Mouse (Mus musculus): ENCODE results near the gene Gucy2c. TPM values are rescaled to one million over a fixed set of nuclear protein-coding genes. Genes with fewer than 3 reads are reported as not detected.
"Not testable (repeated sequence)": the region's sequence is repeated elsewhere in the genome, so short reads cannot be mapped to it uniquely, and the experiment has no call there.

Gene Gucy2c
- total RNA-seq, 1 experiment: 0.09 TPM

DNA sequence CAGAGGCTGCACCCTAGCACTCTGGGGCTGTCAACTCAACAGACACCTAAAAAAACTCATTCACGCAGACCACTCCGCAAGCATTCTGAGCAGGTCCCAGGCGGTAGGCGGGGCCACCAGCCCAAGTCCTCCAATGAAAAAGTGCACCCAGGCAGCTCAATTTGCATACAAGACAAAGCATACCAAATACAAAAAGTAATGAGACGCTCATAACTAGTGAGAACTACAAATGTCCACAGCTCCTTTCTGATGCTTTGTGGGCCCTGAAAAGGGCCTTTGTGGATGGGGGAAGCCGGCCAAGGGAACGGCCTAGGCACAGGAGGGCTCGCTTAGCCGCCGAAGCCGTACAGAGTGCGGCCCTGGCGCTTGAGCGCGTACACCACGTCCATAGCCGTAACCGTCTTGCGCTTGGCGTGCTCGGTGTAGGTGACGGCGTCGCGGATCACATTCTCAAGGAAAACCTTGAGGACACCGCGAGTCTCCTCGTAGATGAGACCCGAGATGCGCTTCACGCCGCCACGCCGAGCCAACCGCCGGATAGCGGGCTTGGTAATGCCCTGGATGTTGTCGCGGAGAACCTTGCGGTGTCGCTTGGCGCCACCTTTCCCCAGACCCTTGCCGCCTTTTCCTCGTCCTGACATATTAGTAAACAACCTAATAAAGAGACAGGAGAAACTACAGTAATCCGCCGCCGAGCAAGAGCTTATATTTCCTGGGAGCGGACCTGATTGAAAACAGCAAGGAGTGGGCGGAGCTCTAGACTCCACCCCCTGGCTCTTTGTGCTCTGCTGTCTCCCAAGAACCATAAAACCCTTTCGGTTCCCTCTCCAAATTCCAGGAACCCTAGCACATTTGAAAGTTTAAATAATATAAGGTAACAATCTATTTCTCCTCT lies 22.4 kb upstream of the Gucy2c start, which contains the start of gene Hist4h4:
Hist4h4 (minus strand) TSS at position 677 of the 895 bp plus-strand sequence.
- no peaks in the 10 kb centered on the region for H3K9me3 ChIP-seq (ENCODE audit: control insufficient read depth, insufficient read depth, low read depth, low read length)

GRCm38 (mm10) chr6:136803093-136803738 lies 21.7 kb upstream of the Gucy2c start:
- no peak for DNase-seq (ENCODE audit: low read depth, low spot score)
- Histone ChIP-seq H3K4me1 (ENCODE audit: control insufficient read depth in 2 of 2, insufficient read depth in 2 of 2, low read length in 2 of 2, poor library complexity in 1 of 2) (peaks cover 4 to 5% of the 10 kb centered on the region in 2 experiments; a peak in 1 of 4 replicates), H3K27ac (ENCODE audit: insufficient read depth, low read depth, low read length, poor library complexity, severe bottlenecking) (no peak overlapping the region; the same call in 1 of the 2 replicates), H3K9me3 (ENCODE audit: control insufficient read depth, insufficient read depth, low read depth, low read length) (no peaks in the 10 kb centered on the region), H3K9ac (ENCODE audit: insufficient read depth, low read depth, low read length, poor library complexity, severe bottlenecking) (no peak overlapping the region; the same call in 1 of the 2 replicates), H3K36me3 (ENCODE audit: control insufficient read depth, insufficient read depth, low read length, poor library complexity, severe bottlenecking) (no peaks in the 10 kb centered on the region), H3K4me3 (ENCODE audit: insufficient read depth in 1 of 2, low read depth in 1 of 2, low read length in 2 of 2, poor library complexity in 1 of 2, severe bottlenecking in 1 of 2) (peak overlapping the region; percentile 2 to 62; a peak in 2 of 4 replicates)
- TF ChIP-seq CHD2 (IDR thresholded peaks at IDR 0.05; ENCODE audit: low read depth, low read length) (0 out of 2 replicates have a peak, but pooled peaks have one; percentile 29), ZNF384 (IDR thresholded peaks at IDR 0.05; ENCODE audit: low read depth, low read length) (no peak)
- in situ Hi-C loops (cut with MboI; ENCODE audit: low sequenced_read_pairs in 2 of 2, unreplicated experiment in 2 of 2): no loop called here

More for the DNA sequence above, 22.4 kb upstream of the Gucy2c start, which contains the start of gene Hist4h4:
- Histone ChIP-seq H3K4me3 (ENCODE audit: insufficient read depth in 1 of 2, low read depth in 1 of 2, low read length in 2 of 2, poor library complexity in 1 of 2, severe bottlenecking in 1 of 2) (peak within 1 kb of the TSS; percentile 62 to 79), H3K4me1 (ENCODE audit: control insufficient read depth in 2 of 2, insufficient read depth in 2 of 2, low read length in 2 of 2, poor library complexity in 1 of 2) (peaks cover 4 to 5% of the 10 kb centered on the region in 2 experiments; a peak in 1 of 4 replicates), H3K27ac (ENCODE audit: insufficient read depth, low read depth, low read length, poor library complexity, severe bottlenecking) (peak within 1 kb of the TSS; percentile 95), H3K36me3 (ENCODE audit: control insufficient read depth, insufficient read depth, low read length, poor library complexity, severe bottlenecking) (no peaks in the 10 kb centered on the region), H3K9ac (ENCODE audit: insufficient read depth, low read depth, low read length, poor library complexity, severe bottlenecking) (peak within 1 kb of the TSS; percentile 88)
- in situ Hi-C loops (cut with MboI; ENCODE audit: low sequenced_read_pairs in 2 of 2, unreplicated experiment in 2 of 2): no loop called here
- DNase-seq (ENCODE audit: low read depth, low spot score): peak; percentile 99
- TF ChIP-seq MAFK (IDR thresholded peaks at IDR 0.05; ENCODE audit: insufficient read depth, low read depth, low read length): no peak
- peak; percentile 72; the same call in 1 of the 2 replicates for TF ChIP-seq HCFC1 (IDR thresholded peaks at IDR 0.05; ENCODE audit: borderline replicate concordance, insufficient read depth, low read length)
- 0 out of 2 replicates have a peak, but pooled peaks have one; percentile 35 for TF ChIP-seq ZNF384 (IDR thresholded peaks at IDR 0.05; ENCODE audit: low read depth, low read length)
- TF ChIP-seq CHD2 (IDR thresholded peaks at IDR 0.05; ENCODE audit: low read depth, low read length): peak; percentile 10; the same call in 1 of the 2 replicates
- TF ChIP-seq ZC3H11A (IDR thresholded peaks at IDR 0.05; ENCODE audit: borderline replicate concordance, low read depth, low read length): no peak

DNA sequence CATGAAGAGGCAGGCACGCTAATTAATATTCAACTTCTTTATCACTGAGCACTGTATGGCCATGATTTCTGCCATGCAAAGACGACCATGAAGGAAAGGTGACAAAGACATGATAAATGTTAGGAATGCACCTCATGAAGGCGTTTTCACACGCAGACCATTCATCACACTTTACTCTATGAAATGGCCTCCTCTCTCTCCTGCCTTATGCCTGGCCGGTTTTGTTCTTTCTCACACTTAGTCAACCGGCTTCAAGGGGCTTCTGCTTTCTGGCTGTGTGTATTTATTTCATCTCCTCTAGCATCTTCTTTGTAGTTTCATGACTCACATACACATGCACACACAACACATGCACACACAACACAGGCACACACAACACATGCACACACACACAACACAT lies 19.7 kb upstream of the Gucy2c start:
- no peak for DNase-seq (ENCODE audit: low read depth, low spot score)
- 0 out of 4 replicates have a peak, but pooled peaks cover 0 to 4% of the 10 kb centered on the region in 2 experiments for H3K4me1 ChIP-seq (ENCODE audit: control insufficient read depth in 2 of 2, insufficient read depth in 2 of 2, low read length in 2 of 2, poor library complexity in 1 of 2)
- TF ChIP-seq CHD2 (IDR thresholded peaks at IDR 0.05; ENCODE audit: low read depth, low read length) (no peak), HCFC1 (IDR thresholded peaks at IDR 0.05; ENCODE audit: borderline replicate concordance, insufficient read depth, low read length) (no peak), ZNF384 (IDR thresholded peaks at IDR 0.05; ENCODE audit: low read depth, low read length) (no peak)
- no peaks in the 10 kb centered on the region for H3K36me3 ChIP-seq (ENCODE audit: control insufficient read depth, insufficient read depth, low read length, poor library complexity, severe bottlenecking)
- no peaks in the 10 kb centered on the region for H3K9me3 ChIP-seq (ENCODE audit: control insufficient read depth, insufficient read depth, low read depth, low read length)
- H3K4me3 ChIP-seq (ENCODE audit: insufficient read depth in 1 of 2, low read depth in 1 of 2, low read length in 2 of 2, poor library complexity in 1 of 2, severe bottlenecking in 1 of 2): no peak overlapping the region
- H3K9ac ChIP-seq (ENCODE audit: insufficient read depth, low read depth, low read length, poor library complexity, severe bottlenecking): no peak overlapping the region
- in situ Hi-C loops (cut with MboI; ENCODE audit: low sequenced_read_pairs in 2 of 2, unreplicated experiment in 2 of 2): no loop called here
- no peak overlapping the region for H3K27ac ChIP-seq (ENCODE audit: insufficient read depth, low read depth, low read length, poor library complexity, severe bottlenecking)

- no peak for DNase-seq (ENCODE audit: low read depth, low spot score)
- Histone ChIP-seq H3K9ac (ENCODE audit: insufficient read depth, low read depth, low read length, poor library complexity, severe bottlenecking) (no peak overlapping the region), H3K36me3 (ENCODE audit: control insufficient read depth, insufficient read depth, low read length, poor library complexity, severe bottlenecking) (no peaks in the 10 kb centered on the region), H3K27ac (ENCODE audit: insufficient read depth, low read depth, low read length, poor library complexity, severe bottlenecking) (no peak overlapping the region), H3K4me3 (ENCODE audit: insufficient read depth in 1 of 2, low read depth in 1 of 2, low read length in 2 of 2, poor library complexity in 1 of 2, severe bottlenecking in 1 of 2) (no peak overlapping the region), H3K9me3 (ENCODE audit: control insufficient read depth, insufficient read depth, low read depth, low read length) (no peaks in the 10 kb centered on the region), H3K4me1 (ENCODE audit: control insufficient read depth in 2 of 2, insufficient read depth in 2 of 2, low read length in 2 of 2, poor library complexity in 1 of 2) (0 out of 4 replicates have a peak, but pooled peaks cover 0 to 4% of the 10 kb centered on the region in 2 experiments)
- in situ Hi-C loops (cut with MboI; ENCODE audit: low sequenced_read_pairs in 2 of 2, unreplicated experiment in 2 of 2): no loop called here
- no peak for TF ChIP-seq ZNF384 (IDR thresholded peaks at IDR 0.05; ENCODE audit: low read depth, low read length)
- TF ChIP-seq CHD2 (IDR thresholded peaks at IDR 0.05; ENCODE audit: low read depth, low read length): no peak
- TF ChIP-seq HCFC1 (IDR thresholded peaks at IDR 0.05; ENCODE audit: borderline replicate concordance, insufficient read depth, low read length): no peak
- no peak for TF ChIP-seq MAFK (IDR thresholded peaks at IDR 0.05; ENCODE audit: insufficient read depth, low read depth, low read length)
- TF ChIP-seq ZC3H11A (IDR thresholded peaks at IDR 0.05; ENCODE audit: borderline replicate concordance, low read depth, low read length): no peak
These were observed 19.1 kb upstream of the Gucy2c start for GRCm38 (mm10) chr6:136800710-136801109.

GRCm38 (mm10) chr6:136797874-136798693 lies 16.5 kb upstream of the Gucy2c start:
- H3K9me3 ChIP-seq (ENCODE audit: control insufficient read depth, insufficient read depth, low read depth, low read length); H3K9ac ChIP-seq (ENCODE audit: insufficient read depth, low read depth, low read length, poor library complexity, severe bottlenecking); DNase-seq (ENCODE audit: low read depth, low spot score); H3K4me3 ChIP-seq (ENCODE audit: insufficient read depth in 1 of 2, low read depth in 1 of 2, low read length in 2 of 2, poor library complexity in 1 of 2, severe bottlenecking in 1 of 2); H3K27ac ChIP-seq (ENCODE audit: insufficient read depth, low read depth, low read length, poor library complexity, severe bottlenecking); H3K4me1 ChIP-seq (ENCODE audit: control insufficient read depth in 2 of 2, insufficient read depth in 2 of 2, low read length in 2 of 2, poor library complexity in 1 of 2); H3K36me3 ChIP-seq (ENCODE audit: control insufficient read depth, insufficient read depth, low read length, poor library complexity, severe bottlenecking); in situ Hi-C loops (cut with MboI; ENCODE audit: low sequenced_read_pairs in 2 of 2, unreplicated experiment in 2 of 2): not testable (repeated sequence)
